Mouse (Mus musculus): ENCODE results near the gene Hist1h4k.
"Not testable (repeated sequence)": the region's sequence is repeated elsewhere in the genome, so short reads cannot be mapped to it uniquely, and the experiment has no call there.

The Hist1h4k gene

GRCm38 (mm10) chr13:21718381-21719080 is 31.8 kb downstream of the Hist1h4k start:
- peak; percentile 56 for DNase-seq (ENCODE audit: low read depth)

DNA sequence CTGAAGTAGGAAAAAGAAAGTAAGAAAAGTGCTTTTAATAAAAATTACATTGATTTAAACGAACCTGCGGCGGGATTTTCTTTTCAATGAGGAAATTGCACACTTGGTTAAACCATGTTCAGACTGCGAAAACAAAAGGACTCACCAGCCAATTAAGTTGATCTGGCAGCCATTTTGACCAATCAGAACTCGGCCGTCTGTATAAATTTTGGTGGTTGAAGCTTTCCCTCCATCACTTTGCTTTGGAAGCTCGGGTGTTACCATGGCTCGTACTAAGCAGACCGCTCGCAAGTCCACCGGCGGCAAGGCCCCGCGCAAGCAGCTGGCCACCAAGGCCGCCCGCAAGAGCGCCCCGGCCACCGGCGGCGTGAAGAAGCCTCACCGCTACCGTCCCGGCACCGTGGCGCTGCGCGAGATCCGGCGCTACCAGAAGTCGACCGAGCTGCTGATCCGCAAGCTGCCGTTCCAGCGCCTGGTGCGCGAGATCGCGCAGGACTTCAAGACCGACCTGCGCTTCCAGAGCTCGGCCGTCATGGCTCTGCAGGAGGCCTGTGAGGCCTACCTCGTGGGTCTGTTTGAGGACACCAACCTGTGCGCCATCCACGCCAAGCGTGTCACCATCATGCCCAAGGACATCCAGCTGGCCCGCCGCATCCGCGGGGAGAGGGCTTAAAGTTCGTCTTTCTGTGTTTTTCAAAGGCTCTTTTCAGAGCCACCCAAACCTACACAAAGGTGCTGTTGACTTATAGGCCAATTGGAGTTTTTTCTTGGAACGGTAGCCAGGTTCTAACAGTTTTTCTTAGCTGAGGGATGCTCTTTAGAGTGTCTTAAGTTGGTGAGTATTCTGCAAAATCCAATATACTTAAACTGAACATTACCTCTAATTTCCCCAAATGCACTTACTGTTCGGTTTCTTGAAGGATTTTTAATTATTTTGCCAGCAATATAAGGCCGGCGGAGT is 32.6 kb downstream of the Hist1h4k start, which contains the start of gene Hist1h3h:
Gene Hist1h3h, plus strand, starts transcription at position 263 of the 961 bp plus-strand sequence.
- DNase-seq (ENCODE audit: low read depth), result peak; percentile 90

DNA sequence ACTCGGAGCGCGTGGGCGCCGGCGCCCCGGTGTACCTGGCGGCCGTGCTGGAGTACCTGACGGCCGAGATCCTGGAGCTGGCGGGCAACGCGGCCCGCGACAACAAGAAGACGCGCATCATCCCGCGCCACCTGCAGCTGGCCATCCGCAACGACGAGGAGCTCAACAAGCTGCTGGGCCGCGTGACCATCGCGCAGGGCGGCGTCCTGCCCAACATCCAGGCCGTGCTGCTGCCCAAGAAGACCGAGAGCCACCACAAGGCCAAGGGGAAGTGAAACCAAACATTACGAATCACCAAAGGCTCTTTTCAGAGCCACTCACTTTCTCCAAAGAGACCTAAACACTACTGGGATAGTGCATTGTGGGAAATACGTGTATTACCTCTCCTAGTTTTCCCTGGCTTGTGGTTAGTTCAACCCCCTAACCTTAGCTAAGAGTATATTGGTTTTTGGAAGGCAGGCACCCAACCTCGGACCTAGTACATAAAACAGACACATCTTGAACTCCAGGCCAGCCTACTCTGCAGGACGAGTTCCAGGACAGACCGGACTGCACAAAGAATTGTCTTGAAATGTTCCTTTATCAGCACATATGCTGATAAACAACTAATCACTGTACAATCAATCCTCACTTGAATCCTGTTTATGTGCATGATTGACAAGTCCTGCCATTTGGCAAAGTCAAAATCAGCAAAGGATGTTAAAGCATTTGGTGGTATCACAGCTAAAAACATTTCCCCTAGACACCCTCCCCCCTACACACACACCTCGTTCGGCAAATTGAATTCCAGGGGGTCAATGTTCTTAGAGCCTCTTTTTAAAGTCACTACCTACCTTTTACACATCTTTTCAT is 33.5 kb downstream of the Hist1h4k start:
- not testable (repeated sequence) for DNase-seq (ENCODE audit: low read depth)

DNA sequence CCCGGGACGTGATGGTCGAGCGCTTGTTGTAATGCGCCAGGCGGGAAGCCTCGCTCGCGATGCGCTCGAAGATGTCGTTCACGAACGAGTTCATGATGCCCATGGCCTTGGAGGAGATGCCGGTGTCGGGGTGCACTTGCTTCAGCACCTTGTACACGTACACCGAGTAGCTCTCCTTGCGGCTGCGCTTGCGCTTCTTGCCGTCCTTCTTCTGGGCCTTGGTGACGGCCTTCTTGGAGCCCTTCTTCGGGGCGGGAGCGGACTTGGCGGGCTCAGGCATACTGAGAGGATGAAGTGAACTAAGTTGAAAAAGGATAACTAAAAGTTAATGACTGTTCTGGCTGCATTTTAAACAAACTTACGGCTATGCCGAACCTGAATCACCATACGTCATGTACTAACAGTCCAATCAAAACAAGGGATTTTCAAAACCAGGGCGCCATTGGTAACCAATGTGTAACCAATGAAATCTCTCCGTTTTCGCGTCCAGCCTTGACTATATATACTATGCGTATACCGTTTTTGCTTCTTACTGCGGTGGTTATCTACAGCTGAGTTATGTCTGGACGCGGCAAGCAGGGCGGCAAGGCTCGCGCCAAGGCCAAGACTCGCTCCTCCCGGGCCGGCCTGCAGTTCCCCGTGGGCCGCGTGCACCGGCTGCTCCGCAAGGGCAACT is 34.3 kb downstream of the Hist1h4k start, which contains the start of the genes Hist1h2bl and Hist1h2ai:
Gene Hist1h2bl, minus strand, starts transcription at position 280 of the 676 bp plus-strand sequence.
Gene Hist1h2ai, plus strand, starts transcription at position 559 of the 676 bp plus-strand sequence.
- DNase-seq (ENCODE audit: low read depth), result peak; percentile 92

- DNase-seq (ENCODE audit: low read depth), result peak; percentile 66
Observed at GRCm38 (mm10) chr13:21715131-21715863, 35.0 kb downstream of the Hist1h4k start.

DNA sequence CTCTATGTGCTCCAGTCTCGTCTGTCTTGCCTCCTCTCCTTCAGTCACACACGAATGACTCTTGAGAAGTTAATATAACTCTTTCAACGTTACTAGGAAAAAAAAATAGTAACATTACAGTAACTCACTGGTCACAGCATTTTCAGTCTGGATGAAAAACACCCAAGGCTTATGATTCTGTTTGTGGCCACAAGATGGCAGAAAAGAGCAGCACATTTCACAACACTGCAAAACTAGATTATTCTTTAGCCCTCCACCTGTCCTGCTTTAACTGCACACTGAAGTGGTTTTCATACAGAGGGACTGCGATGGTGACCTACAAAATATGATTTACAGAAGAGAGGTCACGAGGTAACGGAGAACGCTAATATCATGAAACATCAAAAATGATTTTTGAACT is 35.6 kb downstream of the Hist1h4k start:
- peak; percentile 77 for DNase-seq (ENCODE audit: low read depth)

DNA sequence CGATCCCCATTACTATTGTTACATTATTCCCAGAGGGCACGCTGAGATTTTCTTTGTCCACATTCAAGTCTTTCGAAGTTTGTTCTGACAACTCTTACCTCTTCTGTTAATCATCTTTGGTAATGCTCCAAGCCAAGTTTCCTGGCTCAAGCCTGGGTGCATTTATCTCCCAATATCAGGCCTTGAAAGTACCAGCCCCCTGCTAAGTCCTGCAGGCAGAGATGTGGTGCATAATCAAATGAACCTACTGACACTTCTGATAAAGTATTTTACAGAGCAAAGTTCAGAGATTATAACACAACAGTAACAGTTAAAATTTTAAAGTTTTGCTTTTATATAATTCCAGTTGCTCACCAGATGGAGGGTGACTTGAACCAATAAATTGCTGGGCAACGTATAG is 38.6 kb downstream of the Hist1h4k start:
- DNase-seq (ENCODE audit: low read depth), result no peak

GRCm38 (mm10) chr13:21710821-21711525 is 39.3 kb downstream of the Hist1h4k start:
- peak; percentile 59 for DNase-seq (ENCODE audit: low read depth)

- DNase-seq (ENCODE audit: low read depth), result peak; percentile 81
Observed at GRCm38 (mm10) chr13:21710031-21710711, 40.1 kb downstream of the Hist1h4k start.

- no peak for DNase-seq (ENCODE audit: low read depth)
Observed at GRCm38 (mm10) chr13:21706669-21707068, 43.6 kb downstream of the Hist1h4k start.
